Mouse (Mus musculus): ENCODE data around the gene Nkd2.

DNA sequence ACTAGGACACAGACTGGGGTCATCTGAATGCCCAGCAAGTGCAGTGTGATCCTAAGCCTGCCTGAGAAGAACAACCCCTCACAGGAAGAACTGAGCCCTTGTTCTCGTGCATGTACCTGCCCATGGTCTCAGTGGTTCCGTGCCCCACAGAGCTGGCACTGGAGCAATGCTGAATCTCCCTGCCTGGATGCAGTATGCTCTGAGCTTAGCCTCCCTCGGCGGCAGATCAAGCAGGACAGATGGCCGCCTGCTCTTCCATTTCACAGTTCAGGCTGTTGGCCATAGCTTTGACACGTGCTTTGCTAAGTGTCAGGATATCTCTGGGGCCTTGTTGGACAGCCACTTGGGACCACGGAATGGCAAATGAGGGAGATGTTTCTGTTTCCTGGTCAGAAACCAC is 33.2 kb downstream of the Nkd2 start:
- TF ChIP-seq CTCF (IDR thresholded peaks at IDR 0.05; ENCODE audit: insufficient read depth, low read depth, low read length) (no peak), POLR2A (IDR thresholded peaks at IDR 0.05; ENCODE audit: insufficient read depth, low read depth, low read length) (no peak)
